Mouse (Mus musculus): Measurements from ENCODE around the gene Anln. TPM values are rescaled to one million over a fixed set of nuclear protein-coding genes. Genes with fewer than 3 reads are reported as not detected.

Gene Anln
- polyA plus RNA-seq, 1 experiment from 2014 or later: 43.2 TPM

GRCm38 (mm10) chr9:22424196-22424595, 35.2 kb upstream of the Anln start:
- ATAC-seq (ENCODE audit: insufficient read depth, low FRiP score, low TSS enrichment) (no peak), DNase-seq (ENCODE audit: low spot score) (no peak)
- Histone ChIP-seq H3K9ac (ENCODE audit: low read length) (no peak overlapping the region), H3K27me3 (ENCODE audit: control insufficient read depth, insufficient read depth, low read length) (no peaks in the 10 kb centered on the region), H3K36me3 (ENCODE audit: control insufficient read depth, insufficient read depth, low read length) (no peaks in the 10 kb centered on the region), H3K4me3 (ENCODE audit: low read depth, low read length) (no peak overlapping the region), H3K4me2 (ENCODE audit: low read depth) (no peak overlapping the region), H3K27ac (ENCODE audit: low read depth, low read length) (no peak overlapping the region), H3K9me3 (ENCODE audit: control insufficient read depth, low read length) (no peaks in the 10 kb centered on the region), H3K4me1 (ENCODE audit: control insufficient read depth, insufficient read depth, low read length) (no peaks in the 10 kb centered on the region)
- 88% methylated on average over 10 of the region's 10 CpGs for WGBS

GRCm38 (mm10) chr9:22423507-22423906, 34.5 kb upstream of the Anln start:
- DNase-seq (ENCODE audit: low spot score) (no peak), ATAC-seq (ENCODE audit: insufficient read depth, low FRiP score, low TSS enrichment) (no peak)
- H3K27ac ChIP-seq (ENCODE audit: low read depth, low read length): no peak overlapping the region
- no peak overlapping the region for H3K4me3 ChIP-seq (ENCODE audit: low read depth, low read length)
- no peak overlapping the region; the same call in 1 of the 2 replicates for H3K9ac ChIP-seq (ENCODE audit: low read length)
- WGBS: 95% methylated on average over 1 of the region's 1 CpGs
- no peaks in the 10 kb centered on the region for H3K4me1 ChIP-seq (ENCODE audit: control insufficient read depth, insufficient read depth, low read length)
- H3K4me2 ChIP-seq (ENCODE audit: low read depth): no peak overlapping the region
- H3K36me3 ChIP-seq (ENCODE audit: control insufficient read depth, insufficient read depth, low read length): no peaks in the 10 kb centered on the region
- no peaks in the 10 kb centered on the region for H3K27me3 ChIP-seq (ENCODE audit: control insufficient read depth, insufficient read depth, low read length)
- no peaks in the 10 kb centered on the region for H3K9me3 ChIP-seq (ENCODE audit: control insufficient read depth, low read length)

GRCm38 (mm10) chr9:22422559-22422958, 33.6 kb upstream of the Anln start:
- Histone ChIP-seq H3K4me1 (ENCODE audit: control insufficient read depth, insufficient read depth, low read length) (no peaks in the 10 kb centered on the region), H3K27me3 (ENCODE audit: control insufficient read depth, insufficient read depth, low read length) (no peaks in the 10 kb centered on the region), H3K4me2 (ENCODE audit: low read depth) (no peak overlapping the region), H3K27ac (ENCODE audit: low read depth, low read length) (no peak overlapping the region), H3K36me3 (ENCODE audit: control insufficient read depth, insufficient read depth, low read length) (no peaks in the 10 kb centered on the region), H3K9me3 (ENCODE audit: control insufficient read depth, low read length) (no peaks in the 10 kb centered on the region), H3K9ac (ENCODE audit: low read length) (no peak overlapping the region), H3K4me3 (ENCODE audit: low read depth, low read length) (no peak overlapping the region)
- WGBS: 58% methylated on average over 1 of the region's 1 CpGs
- ATAC-seq (ENCODE audit: insufficient read depth, low FRiP score, low TSS enrichment) (no peak), DNase-seq (ENCODE audit: low spot score) (no peak)

- DNase-seq (ENCODE audit: low spot score) (no peak), ATAC-seq (ENCODE audit: insufficient read depth, low FRiP score, low TSS enrichment) (no peak)
- Histone ChIP-seq H3K4me3 (ENCODE audit: low read depth, low read length) (no peak overlapping the region), H3K27me3 (ENCODE audit: control insufficient read depth, insufficient read depth, low read length) (no peaks in the 10 kb centered on the region), H3K27ac (ENCODE audit: low read depth, low read length) (no peak overlapping the region), H3K9me3 (ENCODE audit: control insufficient read depth, low read length) (no peaks in the 10 kb centered on the region), H3K9ac (ENCODE audit: low read length) (no peak overlapping the region), H3K4me1 (ENCODE audit: control insufficient read depth, insufficient read depth, low read length) (no peaks in the 10 kb centered on the region), H3K4me2 (ENCODE audit: low read depth) (no peak overlapping the region), H3K36me3 (ENCODE audit: control insufficient read depth, insufficient read depth, low read length) (no peaks in the 10 kb centered on the region)
- WGBS: 34% methylated on average over 7 of the region's 7 CpGs
These were observed 31.5 kb upstream of the Anln start for GRCm38 (mm10) chr9:22420491-22420890.

- Histone ChIP-seq H3K27ac (ENCODE audit: low read depth, low read length) (no peak overlapping the region), H3K27me3 (ENCODE audit: control insufficient read depth, insufficient read depth, low read length) (no peaks in the 10 kb centered on the region), H3K4me2 (ENCODE audit: low read depth) (no peak overlapping the region), H3K4me1 (ENCODE audit: control insufficient read depth, insufficient read depth, low read length) (no peaks in the 10 kb centered on the region), H3K9ac (ENCODE audit: low read length) (no peak overlapping the region), H3K4me3 (ENCODE audit: low read depth, low read length) (no peak overlapping the region), H3K36me3 (ENCODE audit: control insufficient read depth, insufficient read depth, low read length) (no peaks in the 10 kb centered on the region), H3K9me3 (ENCODE audit: control insufficient read depth, low read length) (no peaks in the 10 kb centered on the region)
- ATAC-seq (ENCODE audit: insufficient read depth, low FRiP score, low TSS enrichment) (no peak), DNase-seq (ENCODE audit: low spot score) (no peak)
- WGBS: 88% methylated on average over 3 of the region's 3 CpGs
These were observed 30.9 kb upstream of the Anln start for GRCm38 (mm10) chr9:22419877-22420276.

GRCm38 (mm10) chr9:22417547-22417946, 28.6 kb upstream of the Anln start:
- ATAC-seq (ENCODE audit: insufficient read depth, low FRiP score, low TSS enrichment) (no peak), DNase-seq (ENCODE audit: low spot score) (no peak)
- H3K27me3 ChIP-seq (ENCODE audit: control insufficient read depth, insufficient read depth, low read length): no peaks in the 10 kb centered on the region
- no peak overlapping the region for H3K27ac ChIP-seq (ENCODE audit: low read depth, low read length)
- 65% methylated on average over 6 of the region's 6 CpGs for WGBS
- H3K4me2 ChIP-seq (ENCODE audit: low read depth): no peak overlapping the region
- no peaks in the 10 kb centered on the region for H3K36me3 ChIP-seq (ENCODE audit: control insufficient read depth, insufficient read depth, low read length)
- no peak overlapping the region for H3K9ac ChIP-seq (ENCODE audit: low read length)
- no peaks in the 10 kb centered on the region for H3K4me1 ChIP-seq (ENCODE audit: control insufficient read depth, insufficient read depth, low read length)
- no peaks in the 10 kb centered on the region for H3K9me3 ChIP-seq (ENCODE audit: control insufficient read depth, low read length)
- H3K4me3 ChIP-seq (ENCODE audit: low read depth, low read length): no peak overlapping the region

- Histone ChIP-seq H3K4me2 (ENCODE audit: low read depth) (no peak overlapping the region), H3K27me3 (ENCODE audit: control insufficient read depth, insufficient read depth, low read length) (no peaks in the 10 kb centered on the region), H3K4me3 (ENCODE audit: low read depth, low read length) (no peak overlapping the region), H3K36me3 (ENCODE audit: control insufficient read depth, insufficient read depth, low read length) (no peaks in the 10 kb centered on the region), H3K9ac (ENCODE audit: low read length) (no peak overlapping the region), H3K9me3 (ENCODE audit: control insufficient read depth, low read length) (no peaks in the 10 kb centered on the region), H3K4me1 (ENCODE audit: control insufficient read depth, insufficient read depth, low read length) (no peaks in the 10 kb centered on the region), H3K27ac (ENCODE audit: low read depth, low read length) (no peak overlapping the region)
- WGBS: 72% methylated on average over 3 of the region's 3 CpGs
- DNase-seq (ENCODE audit: low spot score) (no peak), ATAC-seq (ENCODE audit: insufficient read depth, low FRiP score, low TSS enrichment) (no peak)
These were observed 27.2 kb upstream of the Anln start for GRCm38 (mm10) chr9:22416187-22416586.

- DNase-seq (ENCODE audit: low spot score) (peak; percentile 96), ATAC-seq (ENCODE audit: insufficient read depth, low FRiP score, low TSS enrichment) (peak; percentile 97)
- Histone ChIP-seq H3K9me3 (ENCODE audit: control insufficient read depth, low read length) (no peaks in the 10 kb centered on the region), H3K9ac (ENCODE audit: low read length) (peak within 1 kb of the TSS; percentile 49), H3K36me3 (ENCODE audit: control insufficient read depth, insufficient read depth, low read length) (no peaks in the 10 kb centered on the region), H3K4me1 (ENCODE audit: control insufficient read depth, insufficient read depth, low read length) (no peaks in the 10 kb centered on the region), H3K27me3 (ENCODE audit: control insufficient read depth, insufficient read depth, low read length) (no peaks in the 10 kb centered on the region), H3K4me3 (ENCODE audit: low read depth, low read length) (peak within 1 kb of the TSS; percentile 49), H3K27ac (ENCODE audit: low read depth, low read length) (no peak within 1 kb of the TSS), H3K4me2 (ENCODE audit: low read depth) (peak within 1 kb of the TSS; percentile 60)
- WGBS: 1% methylated on average over 42 of the region's 43 CpGs
These were observed 22.2 kb upstream of the Anln start, which contains the start of gene 9530077C05Rik for GRCm38 (mm10) chr9:22411002-22411857. Gene 9530077C05Rik, plus strand, starts transcription at chr9:22411513.

GRCm38 (mm10) chr9:22409501-22409900, 20.5 kb upstream of the Anln start:
- no peak for DNase-seq (ENCODE audit: low spot score)
- no peaks in the 10 kb centered on the region for H3K36me3 ChIP-seq (ENCODE audit: control insufficient read depth, insufficient read depth, low read length)
- ATAC-seq (ENCODE audit: insufficient read depth, low FRiP score, low TSS enrichment): no peak
- H3K9ac ChIP-seq (ENCODE audit: low read length): no peak overlapping the region
- no peaks in the 10 kb centered on the region for H3K9me3 ChIP-seq (ENCODE audit: control insufficient read depth, low read length)
- no peak overlapping the region for H3K27ac ChIP-seq (ENCODE audit: low read depth, low read length)
- H3K27me3 ChIP-seq (ENCODE audit: control insufficient read depth, insufficient read depth, low read length): no peaks in the 10 kb centered on the region
- WGBS: 77% methylated on average over 7 of the region's 7 CpGs
- no peak overlapping the region for H3K4me2 ChIP-seq (ENCODE audit: low read depth)
- no peaks in the 10 kb centered on the region for H3K4me1 ChIP-seq (ENCODE audit: control insufficient read depth, insufficient read depth, low read length)
- H3K4me3 ChIP-seq (ENCODE audit: low read depth, low read length): no peak overlapping the region

All from neural tube, embryonic 11.5 days (tissue).